Mouse (Mus musculus) embryonic fibroblast, embryonic 13.5 days (primary cell): ENCODE results near the gene Vav2.

ENCODE experiments used
- CTCF ChIP-seq: IDR thresholded peaks from 2 replicates; pipeline ENCODE4 v1.5.1; 2011; ENCODE audit warnings: mild to moderate bottlenecking, control low read depth, low read length, moderate library complexity, borderline replicate concordance; ENCODE audit not compliant: insufficient read depth
- POLR2A ChIP-seq: IDR thresholded peaks from 2 replicates; pipeline ENCODE4 v1.6.1; 2011; ENCODE audit warnings: low read depth, mild to moderate bottlenecking, control low read depth, low read length, moderate library complexity

DNA sequence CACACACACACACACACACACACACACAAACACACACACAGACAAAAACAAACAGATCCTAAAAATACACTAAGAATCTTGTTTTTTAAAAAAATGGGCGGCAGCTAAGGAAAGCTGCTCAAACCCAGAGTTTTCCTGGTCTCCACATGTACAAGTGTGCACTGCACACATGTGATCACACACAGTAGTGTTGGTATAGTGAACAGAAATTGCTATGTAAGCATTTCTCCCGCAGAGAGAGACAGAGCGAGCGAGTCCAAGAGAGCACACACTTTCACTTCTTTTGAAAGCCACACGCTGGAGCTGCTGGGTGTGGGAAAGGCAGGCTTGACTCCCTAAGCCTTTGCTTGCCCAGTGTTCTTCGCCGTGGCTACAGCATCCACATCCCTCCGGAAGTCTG, 120.2 kb downstream of the Vav2 start:
- TF ChIP-seq POLR2A (no peak), CTCF (no peak)
